Mouse (Mus musculus) natural killer cell, adult 2 months (primary cell): ENCODE results near the gene Rbbp9.

Source experiments
- DNase-seq, 2 experiments: peaks; one replicate each; pipeline ENCODE4 v3.0.0; 2022; ENCODE audit warnings: low spot score in 2 of 2

Gene Rbbp9

GRCm38 (mm10) chr2:144502134-144502533 lies 48.5 kb downstream of the Rbbp9 start:
- DNase-seq, result no peak
